Mouse (Mus musculus): ENCODE results near the gene Spcs3. TPM values are rescaled to one million over a fixed set of nuclear protein-coding genes. Genes with fewer than 3 reads are reported as not detected.

Gene Spcs3
- 23.3 and 30.1 TPM in 2 replicates for polyA plus RNA-seq (2012; ENCODE audit: insufficient read depth, low replicate concordance)

DNA sequence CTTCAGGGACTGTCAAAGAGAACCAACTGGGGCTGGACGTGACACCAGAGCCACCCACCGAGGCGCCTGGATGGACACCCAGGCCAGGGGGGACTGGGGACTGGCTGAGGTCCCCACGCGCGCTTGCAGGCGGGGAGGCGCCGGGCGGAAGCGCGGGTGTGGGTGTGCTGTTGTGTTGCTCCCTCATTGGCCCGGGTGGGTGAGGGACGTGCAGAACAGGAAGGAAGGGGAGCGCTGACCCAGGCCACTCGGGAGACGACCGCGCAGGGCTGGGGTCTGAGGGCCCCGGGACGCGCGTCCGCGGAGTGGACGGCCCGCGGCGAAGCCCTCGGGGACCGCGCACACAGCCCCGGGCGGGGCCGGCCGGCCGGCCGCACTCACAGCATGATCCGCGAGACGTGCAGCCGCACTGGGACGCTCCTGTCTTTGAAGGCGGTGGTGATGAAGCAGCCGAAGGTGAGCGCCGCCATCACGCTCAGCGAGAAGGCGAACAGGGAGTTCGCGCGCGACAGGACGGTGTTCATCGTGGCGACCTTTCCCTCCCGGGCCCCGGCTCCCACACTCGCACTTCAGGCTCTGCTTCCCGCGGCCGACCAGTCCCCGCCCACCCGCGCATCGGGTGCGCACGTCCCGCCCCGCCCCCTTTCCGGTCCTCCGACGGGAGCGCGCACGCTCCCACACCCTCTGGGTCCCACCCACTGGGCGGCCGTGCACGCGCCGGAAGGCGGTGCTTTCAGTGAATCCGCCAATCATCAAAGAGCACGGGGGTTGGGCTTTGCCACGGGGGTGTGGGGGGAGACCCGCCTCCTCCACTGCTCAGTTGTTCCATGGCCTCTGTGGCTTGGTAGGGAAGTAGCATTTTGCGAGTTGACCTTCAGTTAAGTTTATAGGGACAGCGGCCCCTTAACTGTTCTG, at the start of gene Spcs3, which contains the start of gene Asb5:
Spcs3 (minus strand) TSS at position 617 of the 915 bp plus-strand sequence.
Asb5 (plus strand) TSS at position 199 of the 915 bp plus-strand sequence.
- no peaks in the 10 kb centered on the region for H3K9me3 ChIP-seq
- H3K4me1 ChIP-seq = peaks cover 67% of the 10 kb centered on the region
- H3K36me3 ChIP-seq (replicated peaks; ENCODE audit: low read length) = peaks cover 42% of the 10 kb centered on the region
- peak within 1 kb of the TSS; percentile 99 for H3K4me3 ChIP-seq (replicated peaks)
- H3K27me3 ChIP-seq (replicated peaks) = no peaks in the 10 kb centered on the region
- no peak for TF ChIP-seq GATA1 (IDR thresholded peaks at IDR 0.05; ENCODE audit: borderline replicate concordance, low read length)
- TF ChIP-seq FLI1 (IDR thresholded peaks at IDR 0.05; ENCODE audit: low read length) = no peak

DNA sequence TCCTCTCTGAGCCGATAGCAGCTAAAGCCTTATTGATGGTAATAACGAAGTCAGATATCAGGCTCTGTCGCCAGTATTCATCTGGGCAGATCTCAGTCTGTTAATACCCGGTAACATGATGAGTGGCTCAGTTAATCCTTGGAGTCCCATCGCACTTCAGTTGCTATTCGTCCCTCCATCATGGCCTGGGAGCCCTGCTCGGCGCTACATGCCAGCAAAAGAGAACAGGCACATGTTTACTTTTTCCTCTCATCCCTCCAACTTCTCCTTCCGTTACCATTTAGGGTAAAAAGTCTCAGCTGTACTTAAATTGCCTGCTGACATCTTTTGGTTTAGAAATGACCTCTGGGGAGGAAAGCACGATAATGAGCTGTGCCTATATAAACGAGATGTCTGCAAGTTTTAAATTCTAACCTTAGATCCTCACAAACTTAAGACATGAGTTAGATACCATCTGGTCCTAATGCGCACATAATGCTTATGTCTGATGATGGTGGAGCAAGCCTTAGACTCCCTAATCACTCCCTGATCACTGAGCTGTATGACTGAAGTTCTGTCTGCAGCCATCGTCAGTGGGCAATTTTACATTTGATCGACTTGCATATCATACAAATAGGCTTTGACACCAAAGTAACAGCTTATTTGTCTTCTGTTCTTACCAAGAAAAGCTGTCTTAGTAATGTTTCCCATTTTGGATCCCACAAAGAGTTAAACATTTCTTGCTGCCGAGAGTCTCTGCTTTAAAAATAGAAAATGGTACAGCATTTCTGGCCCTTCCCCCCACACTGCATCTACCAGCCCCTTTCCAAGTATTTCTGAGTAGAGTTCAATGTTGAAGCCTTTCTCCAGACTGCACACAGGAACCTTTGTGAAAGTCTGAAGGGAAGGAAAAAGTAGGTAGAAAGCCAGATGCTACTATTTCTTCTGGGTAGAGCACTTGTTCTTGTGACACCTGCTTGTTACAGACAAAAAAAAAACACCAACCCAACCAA, 41.1 kb upstream of the Spcs3 start:
- TF ChIP-seq GATA1 (IDR thresholded peaks at IDR 0.05; ENCODE audit: borderline replicate concordance, low read length) (no peak), FLI1 (IDR thresholded peaks at IDR 0.05; ENCODE audit: low read length) (no peak)
- H3K27me3 ChIP-seq (replicated peaks) = no peaks in the 10 kb centered on the region
- H3K4me3 ChIP-seq (replicated peaks) = no peak overlapping the region

DNA sequence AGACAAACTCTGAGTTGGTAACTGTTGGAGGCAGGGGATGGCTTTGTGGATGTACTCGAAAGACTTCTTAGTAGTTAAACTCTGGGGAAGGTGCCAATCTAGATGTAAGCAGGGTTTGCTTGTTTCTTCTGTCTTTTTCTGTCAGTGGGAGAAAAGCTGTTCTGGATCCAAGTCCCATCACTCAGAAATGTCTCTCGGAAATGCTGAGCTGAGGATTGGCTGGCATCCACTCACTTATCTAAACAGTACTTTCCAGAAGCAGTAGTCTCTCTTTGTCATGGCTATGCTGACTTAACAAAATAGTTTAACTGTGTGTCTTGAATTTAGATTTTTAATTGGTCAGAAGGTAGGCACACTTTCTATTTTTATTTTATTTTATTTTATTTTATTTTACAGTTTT, 37.4 kb upstream of the Spcs3 start:
- Histone ChIP-seq H3K4me1 (peaks cover 31% of the 10 kb centered on the region), H3K9me3 (no peaks in the 10 kb centered on the region)
- no peak for TF ChIP-seq GATA1 (IDR thresholded peaks at IDR 0.05; ENCODE audit: borderline replicate concordance, low read length)
- no peak for TF ChIP-seq FLI1 (IDR thresholded peaks at IDR 0.05; ENCODE audit: low read length)

More for the DNA sequence above, 41.1 kb upstream of the Spcs3 start:
- Histone ChIP-seq H3K9me3 (no peaks in the 10 kb centered on the region), H3K4me1 (peaks cover 17% of the 10 kb centered on the region), H3K36me3 (replicated peaks; ENCODE audit: low read length) (no peaks in the 10 kb centered on the region)

DNA sequence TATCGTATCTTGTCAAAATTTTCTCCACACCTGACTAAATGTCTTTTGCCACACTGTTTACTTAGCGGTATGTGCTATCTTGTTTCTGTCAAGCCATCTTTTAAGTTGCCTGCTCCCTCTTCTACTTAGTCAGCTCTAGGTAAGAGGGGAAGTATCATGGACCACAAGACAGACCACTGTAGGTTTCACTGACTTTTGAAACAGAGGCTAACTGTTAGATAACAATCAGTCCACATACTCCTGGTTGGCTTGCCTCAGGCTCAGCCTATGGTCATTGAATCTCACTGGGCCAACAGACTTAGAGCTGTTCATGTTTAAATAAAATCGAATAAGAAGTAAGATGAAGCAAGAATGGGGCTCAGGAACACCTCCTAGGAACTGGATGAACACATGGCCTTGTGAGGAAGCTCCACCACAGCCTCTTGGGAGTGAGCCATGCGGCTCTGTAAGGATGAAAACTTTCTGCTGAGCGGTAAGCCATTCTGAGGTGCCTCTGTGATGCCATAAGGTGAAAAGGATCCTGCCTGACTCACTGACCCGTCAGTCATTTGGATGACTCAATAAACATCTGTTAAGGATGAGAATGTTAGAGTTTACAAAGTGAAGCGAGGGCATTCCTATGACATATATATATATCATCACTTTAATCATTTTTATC, 35.9 kb upstream of the Spcs3 start:
- no peak for TF ChIP-seq GATA1 (IDR thresholded peaks at IDR 0.05; ENCODE audit: borderline replicate concordance, low read length)
- TF ChIP-seq FLI1 (IDR thresholded peaks at IDR 0.05; ENCODE audit: low read length) = no peak

More for the DNA sequence above, 37.4 kb upstream of the Spcs3 start:
- H3K36me3 ChIP-seq (replicated peaks; ENCODE audit: low read length) = no peaks in the 10 kb centered on the region
- H3K27me3 ChIP-seq (replicated peaks) = no peaks in the 10 kb centered on the region
- no peak overlapping the region for H3K4me3 ChIP-seq (replicated peaks)

DNA sequence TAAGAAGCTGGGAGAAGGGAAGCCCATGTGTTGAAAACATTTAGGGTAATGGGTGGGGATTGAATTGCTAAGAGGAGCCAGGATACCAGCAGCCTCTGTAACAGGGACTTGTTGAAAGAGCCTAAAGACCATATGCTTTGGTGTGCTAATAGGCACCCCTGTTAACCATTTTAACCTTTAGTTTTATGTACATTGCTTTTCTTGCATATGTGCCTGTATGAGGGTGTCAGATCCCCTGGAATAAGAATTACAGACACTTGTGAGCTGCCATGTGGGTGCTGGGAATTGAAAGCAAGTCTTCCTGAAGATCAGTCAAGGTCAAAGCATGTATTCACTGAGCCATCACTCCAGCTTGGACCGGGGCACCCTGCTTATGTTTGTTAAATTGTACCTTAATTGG, 35.4 kb upstream of the Spcs3 start:
- H3K9me3 ChIP-seq = no peaks in the 10 kb centered on the region
- no peak overlapping the region for H3K4me3 ChIP-seq (replicated peaks)
- TF ChIP-seq FLI1 (IDR thresholded peaks at IDR 0.05; ENCODE audit: low read length) = no peak
- TF ChIP-seq GATA1 (IDR thresholded peaks at IDR 0.05; ENCODE audit: borderline replicate concordance, low read length) = no peak
- H3K27me3 ChIP-seq (replicated peaks) = no peaks in the 10 kb centered on the region
- H3K4me1 ChIP-seq = peaks cover 31% of the 10 kb centered on the region
- H3K36me3 ChIP-seq (replicated peaks; ENCODE audit: low read length) = no peaks in the 10 kb centered on the region

More for the DNA sequence above, 35.9 kb upstream of the Spcs3 start:
- Histone ChIP-seq H3K9me3 (no peaks in the 10 kb centered on the region), H3K4me3 (replicated peaks) (no peak overlapping the region), H3K36me3 (replicated peaks; ENCODE audit: low read length) (no peaks in the 10 kb centered on the region), H3K27me3 (replicated peaks) (no peaks in the 10 kb centered on the region), H3K4me1 (peaks cover 34% of the 10 kb centered on the region)

DNA sequence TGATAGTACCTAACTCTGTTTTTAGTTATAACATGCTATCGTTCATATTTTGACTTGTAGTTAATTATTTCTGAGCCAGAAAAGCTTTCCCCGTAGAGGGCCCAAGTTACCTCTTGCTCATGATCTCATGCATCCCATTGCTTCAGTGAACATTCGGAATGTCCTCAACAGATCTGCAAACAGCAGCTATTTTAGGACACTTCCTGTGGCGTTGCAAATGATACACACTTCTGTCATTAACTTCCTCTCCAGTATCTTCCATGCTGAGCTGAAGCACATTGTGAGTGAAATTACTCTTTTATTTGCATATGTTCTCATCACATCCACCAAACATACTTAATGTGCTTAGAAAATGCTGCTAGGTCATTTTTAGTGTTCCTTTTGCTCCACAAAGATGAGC, 32.3 kb upstream of the Spcs3 start:
- H3K27me3 ChIP-seq (replicated peaks) = no peaks in the 10 kb centered on the region
- H3K9me3 ChIP-seq = no peaks in the 10 kb centered on the region
- H3K36me3 ChIP-seq (replicated peaks; ENCODE audit: low read length) = no peaks in the 10 kb centered on the region
- peak overlapping the region; percentile 4 for H3K4me3 ChIP-seq (replicated peaks)
- TF ChIP-seq GATA1 (IDR thresholded peaks at IDR 0.05; ENCODE audit: borderline replicate concordance, low read length) (no peak), FLI1 (IDR thresholded peaks at IDR 0.05; ENCODE audit: low read length) (no peak)
- peaks cover 34% of the 10 kb centered on the region for H3K4me1 ChIP-seq

DNA sequence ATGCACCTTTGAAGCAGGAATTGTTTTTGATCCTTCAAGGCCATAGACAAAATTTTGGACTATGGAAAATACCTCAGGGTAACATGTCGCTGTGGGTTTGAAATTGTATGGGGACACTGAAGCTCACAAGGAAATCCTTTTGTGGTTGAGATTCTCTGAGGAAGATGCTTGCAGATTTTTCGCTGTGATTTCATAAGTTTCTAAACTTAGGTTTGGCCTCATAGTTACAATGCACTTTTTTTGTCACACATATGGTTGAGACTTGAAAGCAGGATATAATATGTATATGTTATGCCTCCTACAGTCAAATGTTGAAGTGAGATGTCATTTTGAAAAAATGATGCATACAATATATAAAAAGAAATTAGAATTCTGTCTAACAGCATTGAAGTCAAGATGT, 25.1 kb upstream of the Spcs3 start:
- TF ChIP-seq FLI1 (IDR thresholded peaks at IDR 0.05; ENCODE audit: low read length) (no peak), GATA1 (IDR thresholded peaks at IDR 0.05; ENCODE audit: borderline replicate concordance, low read length) (no peak)
- Histone ChIP-seq H3K4me1 (peaks cover 4% of the 10 kb centered on the region; the same call in 1 of the 2 replicates), H3K27me3 (replicated peaks) (no peaks in the 10 kb centered on the region), H3K36me3 (replicated peaks; ENCODE audit: low read length) (no peaks in the 10 kb centered on the region), H3K4me3 (replicated peaks) (no peak overlapping the region), H3K9me3 (no peaks in the 10 kb centered on the region)

DNA sequence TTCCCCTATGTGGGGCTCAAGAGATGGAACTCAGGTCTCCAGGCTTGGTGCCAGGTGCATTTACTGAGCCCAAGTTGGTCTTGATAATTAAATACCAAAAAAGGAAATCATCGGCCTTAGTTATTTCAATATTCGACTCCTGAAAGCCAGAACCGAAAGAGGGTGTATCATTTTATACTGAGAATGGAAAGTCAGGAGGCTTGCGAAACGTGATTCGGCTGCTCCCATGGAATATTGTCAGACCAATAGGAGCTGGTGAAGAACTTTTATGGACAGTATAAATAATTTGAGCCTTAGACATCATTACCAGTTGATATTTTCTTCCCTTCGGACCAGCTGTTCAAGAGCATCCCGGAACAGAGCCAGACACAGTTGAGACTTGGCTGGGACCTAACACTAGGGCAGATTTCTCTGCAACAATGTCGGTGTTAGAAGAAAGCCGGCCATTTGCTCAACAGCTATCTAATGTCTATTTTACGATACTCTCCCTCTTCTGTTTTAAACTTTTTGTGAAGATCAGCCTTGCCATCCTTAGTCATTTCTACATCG, 20.3 kb upstream of the Spcs3 start:
- TF ChIP-seq GATA1 (IDR thresholded peaks at IDR 0.05; ENCODE audit: borderline replicate concordance, low read length) (no peak), FLI1 (IDR thresholded peaks at IDR 0.05; ENCODE audit: low read length) (no peak)
- Histone ChIP-seq H3K36me3 (replicated peaks; ENCODE audit: low read length) (no peaks in the 10 kb centered on the region), H3K4me1 (peaks cover 8% of the 10 kb centered on the region), H3K9me3 (no peaks in the 10 kb centered on the region), H3K4me3 (replicated peaks) (no peak overlapping the region), H3K27me3 (replicated peaks) (no peaks in the 10 kb centered on the region)

DNA sequence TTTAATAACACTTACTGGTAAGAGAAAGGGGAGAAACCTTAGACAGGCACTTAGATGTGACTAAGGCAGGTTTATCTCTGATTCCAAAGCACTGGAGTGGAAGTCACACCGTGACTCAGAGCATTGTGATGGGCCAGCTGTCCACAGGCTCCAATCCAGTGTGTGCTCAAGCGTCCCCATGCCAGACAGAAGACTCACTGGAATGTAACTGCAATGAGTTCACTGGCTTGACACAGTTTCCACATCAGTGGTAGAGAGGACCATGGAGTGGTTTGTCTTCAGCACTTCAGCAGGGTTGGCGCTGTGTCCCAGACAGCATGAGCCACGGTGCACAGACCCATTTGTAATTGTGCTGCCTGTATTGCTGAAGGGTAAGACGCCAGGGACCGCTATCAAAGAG, 18.6 kb upstream of the Spcs3 start:
- TF ChIP-seq GATA1 (IDR thresholded peaks at IDR 0.05; ENCODE audit: borderline replicate concordance, low read length) (no peak), FLI1 (IDR thresholded peaks at IDR 0.05; ENCODE audit: low read length) (no peak)
- Histone ChIP-seq H3K4me1 (peaks cover 8% of the 10 kb centered on the region), H3K4me3 (replicated peaks) (no peak overlapping the region), H3K9me3 (no peaks in the 10 kb centered on the region), H3K27me3 (replicated peaks) (no peaks in the 10 kb centered on the region), H3K36me3 (replicated peaks; ENCODE audit: low read length) (no peaks in the 10 kb centered on the region)
